Mouse (Mus musculus) heart, embryonic 16.5 days (tissue): Measurements from ENCODE around the gene Inpp4b. TPM values are rescaled to one million over a fixed set of nuclear protein-coding genes. Genes with fewer than 3 reads are reported as not detected.

Source experiments
- ATAC-seq: fragments of 200-750 bp; cut with Nextera tagmentation; replicated peaks from 2 replicates; pipeline ENCODE4 v1.8.0; 2017; ENCODE audit warnings: moderate number of reproducible peaks; ENCODE audit not compliant: insufficient read depth, low FRiP score; ENCODE audit errors: extremely low read depth
- H3K27ac ChIP-seq: fragments of 300-500 bp; sonication (generic); 2 replicates; pipeline ENCODE4 v1.5.1; 2014; ENCODE audit warnings: mild to moderate bottlenecking, low read length, control low read depth, moderate library complexity
- H3K27me3 ChIP-seq: fragments of 300-500 bp; sonication (generic); 2 replicates; pipeline ENCODE4 v1.6.1; 2014; ENCODE audit warnings: low read length, mixed read lengths; ENCODE audit not compliant: control insufficient read depth, insufficient read depth
- H3K36me3 ChIP-seq: fragments of 300-500 bp; sonication (generic); 2 replicates; pipeline ENCODE4 v1.6.1; 2014; ENCODE audit not compliant: control insufficient read depth, insufficient read depth
- H3K4me1 ChIP-seq: fragments of 300-500 bp; sonication (generic); 2 replicates; pipeline ENCODE4 v1.6.1; 2014; ENCODE audit warnings: low read length, mixed read lengths; ENCODE audit not compliant: control insufficient read depth, insufficient read depth
- H3K4me2 ChIP-seq: fragments of 300-500 bp; sonication (generic); 2 replicates; pipeline ENCODE4 v1.6.1; 2014; ENCODE audit warnings: low read depth, mild to moderate bottlenecking, control low read depth, low read length
- H3K4me3 ChIP-seq: fragments of 300-500 bp; sonication (generic); 2 replicates; pipeline ENCODE4 v1.5.1; 2014; ENCODE audit warnings: mild to moderate bottlenecking, control low read depth, low read length
- H3K9ac ChIP-seq: fragments of 300-500 bp; sonication (generic); 2 replicates; pipeline ENCODE4 v1.6.1; 2014; ENCODE audit warnings: low read length, control low read depth
- H3K9me3 ChIP-seq: fragments of 300-500 bp; sonication (generic); replicated peaks from 2 replicates; pipeline ENCODE4 v1.6.1; 2016; ENCODE audit warnings: low read length; ENCODE audit not compliant: control insufficient read depth
- WGBS: fragments of 180-500 bp; shearing (Covaris S2); extraction: QIAGEN DNeasy Blood & Tissue Kit; methylation state at CpG from one replicate; pipeline ENCODE4 v1.1.7; 2014; 5-methylcytosine and 5-hydroxymethylcytosine counted together
- polyA plus RNA-seq: library from polyadenylated mRNA; unstranded; fragments of >200 nt; fragmentation: Nextera tagmentation; extraction: Ambion mirVana; gene quantifications from 2 replicates; pipeline ENCODE4 v1.2.1, GENCODE M21; 2015

The Inpp4b gene
- polyA plus RNA-seq, 1 experiment from 2014 or later = 12.2 TPM

GRCm38 (mm10) chr8:82157928-82158327, 815.6 kb downstream of the Inpp4b start:
- H3K9me3 ChIP-seq = peaks cover 8% of the 10 kb centered on the region
- no peak for ATAC-seq
- H3K27me3 ChIP-seq = no peaks in the 10 kb centered on the region
- H3K4me2 ChIP-seq = no peak overlapping the region
- H3K27ac ChIP-seq = no peak overlapping the region
- 36% methylated on average over 1 of the region's 1 CpGs for WGBS
- H3K9ac ChIP-seq = no peak overlapping the region
- no peaks in the 10 kb centered on the region for H3K4me1 ChIP-seq
- no peak overlapping the region for H3K4me3 ChIP-seq
- H3K36me3 ChIP-seq = no peaks in the 10 kb centered on the region
